Mouse (Mus musculus): ENCODE data around the gene Smco2. TPM values are rescaled to one million over a fixed set of nuclear protein-coding genes. Genes with fewer than 3 reads are reported as not detected.
"Not testable (repeated sequence)": the region's sequence is repeated elsewhere in the genome, so short reads cannot be mapped to it uniquely, and the experiment has no call there.

Gene Smco2
- polyA plus RNA-seq, 1 experiment from 2014 or later, result not detected

DNA sequence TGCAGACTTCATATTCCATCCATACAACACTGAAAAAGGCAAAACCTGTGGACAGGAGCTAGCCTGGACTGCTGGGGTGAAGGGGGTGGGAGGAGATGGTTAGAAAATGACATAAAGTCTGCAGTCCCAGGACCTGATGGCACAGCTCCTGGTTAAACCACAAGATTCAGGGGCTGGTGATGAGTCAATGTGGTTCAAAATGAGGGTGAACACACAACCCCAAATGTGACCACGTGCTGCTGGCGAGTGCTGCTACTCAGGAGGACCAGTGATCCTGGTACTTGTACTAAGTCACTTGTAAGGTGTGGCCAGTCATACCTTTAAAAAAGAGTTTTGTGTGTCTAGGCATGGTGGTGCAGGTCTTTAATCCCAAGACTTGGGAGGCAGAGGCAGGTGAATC is 13.2 kb downstream of the Smco2 start:
- Histone ChIP-seq H3K9me3 (replicated peaks) (no peaks in the 10 kb centered on the region), H3K36me3 (no peaks in the 10 kb centered on the region), H3K27ac (replicated peaks) (no peak overlapping the region), H3K4me2 (no peak overlapping the region), H3K4me1 (no peaks in the 10 kb centered on the region), H3K27me3 (replicated peaks) (no peaks in the 10 kb centered on the region), H3K9ac (replicated peaks) (no peak overlapping the region), H3K4me3 (replicated peaks) (no peak overlapping the region)
- no peak for ATAC-seq (ENCODE audit: low FRiP score)
- WGBS, result 92% methylated on average over 2 of the region's 2 CpGs

DNA sequence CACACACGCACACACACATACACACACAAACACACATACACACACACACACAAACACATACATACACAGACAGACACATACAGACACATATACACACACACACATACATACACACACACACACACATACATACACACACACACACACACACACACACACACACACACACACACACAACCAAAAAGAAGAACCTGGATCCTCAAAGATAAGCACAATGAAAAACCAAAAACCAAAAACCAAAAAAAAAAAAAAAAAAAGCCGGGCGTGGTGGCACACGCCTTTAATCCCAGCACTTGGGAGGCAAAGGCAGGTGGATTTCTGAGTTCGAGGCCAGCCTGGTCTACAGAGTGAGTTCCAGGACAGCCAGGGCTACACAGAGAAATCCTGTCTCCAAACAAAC is 14.5 kb downstream of the Smco2 start:
- not testable (repeated sequence) for H3K9ac ChIP-seq (replicated peaks); H3K27ac ChIP-seq (replicated peaks); H3K4me1 ChIP-seq; H3K9me3 ChIP-seq (replicated peaks); ATAC-seq (ENCODE audit: low FRiP score); H3K4me2 ChIP-seq; H3K36me3 ChIP-seq; H3K27me3 ChIP-seq (replicated peaks); H3K4me3 ChIP-seq (replicated peaks)
- WGBS, result 96% methylated on average over 3 of the region's 5 CpGs

DNA sequence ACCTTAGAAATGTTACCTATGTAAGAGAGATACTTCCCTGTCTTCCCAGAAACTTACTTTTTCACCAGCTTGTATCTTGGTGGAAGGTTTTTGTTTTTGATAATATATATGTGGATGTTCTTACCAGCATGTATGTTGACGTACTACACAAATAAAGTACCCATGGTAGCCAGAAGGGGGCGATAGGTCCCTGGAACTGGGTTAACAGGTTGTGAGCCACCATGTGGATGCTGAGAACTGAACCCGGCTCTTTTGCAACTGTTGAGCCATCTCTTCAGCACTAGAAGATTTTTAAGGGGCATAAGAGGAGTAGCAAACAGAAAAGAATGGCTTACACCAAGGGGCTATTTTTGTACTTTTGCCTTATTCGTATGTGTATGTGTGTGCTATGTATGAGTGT is 15.8 kb downstream of the Smco2 start:
- H3K9ac ChIP-seq (replicated peaks), result no peak overlapping the region
- H3K9me3 ChIP-seq (replicated peaks), result no peaks in the 10 kb centered on the region
- no peak overlapping the region for H3K4me2 ChIP-seq
- no peaks in the 10 kb centered on the region for H3K27me3 ChIP-seq (replicated peaks)
- no peaks in the 10 kb centered on the region for H3K36me3 ChIP-seq
- no peaks in the 10 kb centered on the region for H3K4me1 ChIP-seq
- 79% methylated on average over 4 of the region's 4 CpGs for WGBS
- H3K27ac ChIP-seq (replicated peaks), result no peak overlapping the region
- H3K4me3 ChIP-seq (replicated peaks), result no peak overlapping the region
- no peak for ATAC-seq (ENCODE audit: low FRiP score)

DNA sequence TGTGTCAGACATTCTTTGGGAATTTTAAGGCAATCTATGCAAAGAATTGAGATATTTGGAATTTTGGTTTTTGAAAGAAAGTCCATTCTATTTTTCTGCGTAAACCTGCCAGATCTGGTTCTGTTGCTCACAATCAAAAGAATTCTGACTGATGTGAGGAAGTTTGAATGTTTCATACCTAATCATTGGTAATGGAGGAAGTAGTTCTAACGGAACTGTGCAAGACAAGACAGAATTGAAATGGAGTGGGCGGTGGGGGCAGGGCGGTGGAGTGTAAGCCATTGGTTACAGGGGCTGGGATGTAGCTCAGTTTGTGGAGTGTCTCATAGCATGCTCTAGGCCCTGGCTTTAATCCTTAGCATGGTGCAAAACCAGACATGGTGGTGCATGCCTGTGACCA is 22.1 kb downstream of the Smco2 start:
- H3K9ac ChIP-seq (replicated peaks), result no peak overlapping the region
- no peak for ATAC-seq (ENCODE audit: low FRiP score)
- H3K27me3 ChIP-seq (replicated peaks), result no peaks in the 10 kb centered on the region
- H3K9me3 ChIP-seq (replicated peaks), result no peaks in the 10 kb centered on the region
- WGBS, result 94% methylated on average over 4 of the region's 4 CpGs
- no peak overlapping the region for H3K4me3 ChIP-seq (replicated peaks)
- H3K27ac ChIP-seq (replicated peaks), result no peak overlapping the region
- no peaks in the 10 kb centered on the region for H3K4me1 ChIP-seq
- no peak overlapping the region for H3K4me2 ChIP-seq
- no peaks in the 10 kb centered on the region for H3K36me3 ChIP-seq

DNA sequence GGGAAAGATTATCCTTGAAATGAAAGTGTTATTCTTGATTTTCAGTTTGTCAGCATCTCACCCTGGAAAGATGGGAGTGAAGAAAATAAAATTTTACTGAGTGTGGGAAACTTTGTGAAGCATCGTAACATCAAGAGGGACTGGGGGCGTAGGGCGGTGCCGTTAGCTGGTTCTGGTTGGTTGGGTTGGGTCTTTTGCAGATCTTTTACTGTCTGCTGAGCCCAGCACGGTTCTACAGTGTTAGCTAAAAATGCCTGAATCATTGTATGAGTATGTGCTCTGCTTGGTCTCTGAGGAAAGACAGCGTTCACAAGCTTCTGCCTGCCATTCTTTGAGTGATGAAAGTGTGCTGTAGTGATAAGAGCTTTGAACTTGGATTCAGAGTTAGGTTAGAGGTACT is 24.5 kb downstream of the Smco2 start:
- WGBS, result 80% methylated on average over 6 of the region's 6 CpGs
- ATAC-seq (ENCODE audit: low FRiP score), result no peak
- H3K4me1 ChIP-seq, result no peaks in the 10 kb centered on the region
- no peaks in the 10 kb centered on the region for H3K36me3 ChIP-seq
- no peak overlapping the region for H3K4me2 ChIP-seq
- no peak overlapping the region for H3K4me3 ChIP-seq (replicated peaks)
- H3K9ac ChIP-seq (replicated peaks), result no peak overlapping the region
- H3K9me3 ChIP-seq (replicated peaks), result no peaks in the 10 kb centered on the region
- H3K27me3 ChIP-seq (replicated peaks), result no peaks in the 10 kb centered on the region
- no peak overlapping the region for H3K27ac ChIP-seq (replicated peaks)

DNA sequence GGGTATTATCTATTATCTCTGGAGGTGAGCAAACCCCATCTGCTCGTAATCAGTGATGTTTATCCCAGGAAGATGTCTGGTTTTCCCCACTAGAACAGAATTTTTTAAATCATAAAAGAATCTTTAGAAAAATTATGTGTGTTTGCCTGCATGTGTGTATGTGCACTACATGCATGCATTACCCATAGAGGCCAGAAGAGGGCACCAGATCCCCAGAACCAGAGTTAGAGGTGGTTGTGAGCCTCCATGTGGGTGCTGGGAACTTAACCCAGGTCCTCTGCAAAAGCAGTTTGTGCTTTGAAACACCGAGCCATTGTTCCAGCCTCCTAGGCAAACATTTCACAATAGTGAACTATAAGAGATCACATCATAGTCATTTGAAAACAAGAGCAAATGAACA is 26.9 kb downstream of the Smco2 start:
- Histone ChIP-seq H3K27me3 (replicated peaks) (no peaks in the 10 kb centered on the region), H3K4me1 (no peaks in the 10 kb centered on the region), H3K4me2 (no peak overlapping the region), H3K4me3 (replicated peaks) (no peak overlapping the region), H3K9me3 (replicated peaks) (no peaks in the 10 kb centered on the region), H3K36me3 (no peaks in the 10 kb centered on the region), H3K27ac (replicated peaks) (no peak overlapping the region), H3K9ac (replicated peaks) (no peak overlapping the region)
- WGBS, result 98% methylated on average over 2 of the region's 2 CpGs
- no peak for ATAC-seq (ENCODE audit: low FRiP score)

DNA sequence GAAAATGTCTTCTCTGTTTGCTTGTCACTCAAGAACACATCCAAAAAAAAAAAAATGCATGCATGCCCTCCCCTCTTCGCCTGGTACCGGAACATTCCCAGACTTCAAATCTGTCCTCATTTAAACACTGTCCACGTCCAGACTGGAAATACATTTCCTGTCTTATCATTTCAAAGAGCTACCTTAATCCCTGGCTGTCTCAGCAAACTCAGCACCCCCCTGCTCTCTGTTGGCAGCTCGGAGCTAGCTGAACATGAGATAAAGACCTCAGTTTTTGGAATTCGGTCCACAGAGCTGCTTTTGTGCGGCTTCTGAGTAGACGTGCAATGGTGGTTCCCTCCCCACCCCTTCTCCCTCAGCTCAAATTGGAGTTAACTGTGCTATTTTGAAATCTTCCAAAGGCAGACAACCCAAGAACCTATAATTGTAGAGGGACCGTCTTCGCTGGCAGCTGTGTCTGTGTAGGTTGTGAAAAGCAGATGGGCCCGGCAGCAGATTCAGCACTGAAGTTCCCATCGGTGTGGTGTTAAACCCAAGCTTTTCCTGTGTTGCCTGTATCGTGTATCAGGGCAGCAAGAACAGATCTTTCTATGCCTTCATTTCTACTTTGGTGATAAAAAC is 27.6 kb downstream of the Smco2 start:
- H3K27ac ChIP-seq (replicated peaks), result no peak overlapping the region
- no peaks in the 10 kb centered on the region for H3K4me1 ChIP-seq
- H3K36me3 ChIP-seq, result no peaks in the 10 kb centered on the region
- 93% methylated on average over 12 of the region's 12 CpGs for WGBS
- no peak for ATAC-seq (ENCODE audit: low FRiP score)
- no peak overlapping the region for H3K4me2 ChIP-seq
- H3K27me3 ChIP-seq (replicated peaks), result no peaks in the 10 kb centered on the region
- no peak overlapping the region for H3K4me3 ChIP-seq (replicated peaks)
- H3K9ac ChIP-seq (replicated peaks), result no peak overlapping the region
- H3K9me3 ChIP-seq (replicated peaks), result no peaks in the 10 kb centered on the region

DNA sequence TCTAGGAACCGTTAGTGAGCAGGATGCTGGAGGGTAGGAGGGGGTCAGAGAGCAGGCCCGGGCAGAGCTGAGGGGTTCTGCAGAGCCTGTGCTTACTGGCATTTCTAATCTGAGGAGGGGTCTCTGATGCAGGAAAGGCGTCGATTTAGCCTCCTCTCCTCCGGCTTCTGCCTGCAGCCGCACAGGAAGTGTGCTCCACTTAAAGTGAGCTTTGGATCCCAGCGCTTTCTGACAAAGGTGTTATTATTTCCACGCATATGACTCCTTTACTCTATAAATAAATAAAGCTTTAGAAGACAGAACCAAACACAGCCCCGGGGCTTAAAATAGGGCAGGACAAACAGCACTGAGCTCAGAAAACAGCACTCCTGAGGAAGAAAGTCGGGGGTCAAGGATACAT is 29.0 kb downstream of the Smco2 start:
- Histone ChIP-seq H3K27me3 (replicated peaks) (no peaks in the 10 kb centered on the region), H3K36me3 (no peaks in the 10 kb centered on the region), H3K9ac (replicated peaks) (no peak overlapping the region), H3K9me3 (replicated peaks) (no peaks in the 10 kb centered on the region), H3K27ac (replicated peaks) (no peak overlapping the region), H3K4me3 (replicated peaks) (no peak overlapping the region), H3K4me1 (no peaks in the 10 kb centered on the region), H3K4me2 (no peak overlapping the region)
- no peak for ATAC-seq (ENCODE audit: low FRiP score)
- WGBS, result 41% methylated on average over 10 of the region's 10 CpGs

DNA sequence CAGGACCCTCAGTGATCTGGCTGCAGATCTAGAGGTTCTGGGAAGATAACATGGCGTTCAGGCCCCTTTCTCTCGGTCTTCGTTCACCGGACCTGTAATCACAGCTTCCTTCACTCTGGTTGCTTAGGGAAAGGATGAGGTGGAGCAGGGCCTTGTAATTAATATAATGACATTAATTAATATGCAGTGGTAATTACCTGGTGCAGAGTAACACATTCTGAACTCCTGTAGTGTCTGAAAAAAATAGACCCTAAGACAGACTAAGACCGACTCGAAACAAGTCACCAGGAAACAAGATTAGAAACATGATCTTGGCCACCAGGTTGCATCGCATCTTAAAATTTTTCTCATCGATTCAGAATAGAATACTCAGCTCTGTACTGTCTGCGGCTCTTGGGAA is 30.0 kb downstream of the Smco2 start:
- Histone ChIP-seq H3K4me1 (no peaks in the 10 kb centered on the region), H3K27me3 (replicated peaks) (no peaks in the 10 kb centered on the region), H3K4me2 (no peak overlapping the region), H3K27ac (replicated peaks) (no peak overlapping the region), H3K4me3 (replicated peaks) (no peak overlapping the region), H3K9me3 (replicated peaks) (no peaks in the 10 kb centered on the region), H3K9ac (replicated peaks) (no peak overlapping the region), H3K36me3 (no peaks in the 10 kb centered on the region)
- 91% methylated on average over 9 of the region's 9 CpGs for WGBS
- no peak for ATAC-seq (ENCODE audit: low FRiP score)

DNA sequence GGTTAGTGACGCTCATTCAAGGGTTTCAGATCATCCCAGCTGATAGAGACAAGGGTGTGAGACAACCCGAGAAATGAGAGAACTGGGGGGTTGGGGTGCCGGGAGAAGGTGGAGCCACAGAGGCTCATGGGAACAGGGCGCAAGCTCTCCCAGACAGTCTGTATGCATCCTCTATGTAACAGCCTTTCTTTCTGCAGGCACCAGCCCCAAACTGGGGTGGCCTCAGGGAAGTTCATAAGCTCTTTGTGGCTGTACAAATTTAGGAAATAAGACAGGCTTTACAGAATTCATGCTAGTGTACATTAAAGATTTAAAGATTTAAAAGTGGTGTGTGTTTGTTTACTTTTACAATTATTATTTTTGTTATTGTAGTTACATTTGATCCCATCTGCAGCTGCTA is 30.4 kb downstream of the Smco2 start:
- no peak overlapping the region for H3K4me3 ChIP-seq (replicated peaks)
- no peaks in the 10 kb centered on the region for H3K4me1 ChIP-seq
- no peaks in the 10 kb centered on the region for H3K36me3 ChIP-seq
- 88% methylated on average over 4 of the region's 4 CpGs for WGBS
- ATAC-seq (ENCODE audit: low FRiP score), result no peak
- no peaks in the 10 kb centered on the region for H3K27me3 ChIP-seq (replicated peaks)
- no peaks in the 10 kb centered on the region for H3K9me3 ChIP-seq (replicated peaks)
- H3K4me2 ChIP-seq, result no peak overlapping the region
- H3K27ac ChIP-seq (replicated peaks), result no peak overlapping the region
- no peak overlapping the region for H3K9ac ChIP-seq (replicated peaks)

DNA sequence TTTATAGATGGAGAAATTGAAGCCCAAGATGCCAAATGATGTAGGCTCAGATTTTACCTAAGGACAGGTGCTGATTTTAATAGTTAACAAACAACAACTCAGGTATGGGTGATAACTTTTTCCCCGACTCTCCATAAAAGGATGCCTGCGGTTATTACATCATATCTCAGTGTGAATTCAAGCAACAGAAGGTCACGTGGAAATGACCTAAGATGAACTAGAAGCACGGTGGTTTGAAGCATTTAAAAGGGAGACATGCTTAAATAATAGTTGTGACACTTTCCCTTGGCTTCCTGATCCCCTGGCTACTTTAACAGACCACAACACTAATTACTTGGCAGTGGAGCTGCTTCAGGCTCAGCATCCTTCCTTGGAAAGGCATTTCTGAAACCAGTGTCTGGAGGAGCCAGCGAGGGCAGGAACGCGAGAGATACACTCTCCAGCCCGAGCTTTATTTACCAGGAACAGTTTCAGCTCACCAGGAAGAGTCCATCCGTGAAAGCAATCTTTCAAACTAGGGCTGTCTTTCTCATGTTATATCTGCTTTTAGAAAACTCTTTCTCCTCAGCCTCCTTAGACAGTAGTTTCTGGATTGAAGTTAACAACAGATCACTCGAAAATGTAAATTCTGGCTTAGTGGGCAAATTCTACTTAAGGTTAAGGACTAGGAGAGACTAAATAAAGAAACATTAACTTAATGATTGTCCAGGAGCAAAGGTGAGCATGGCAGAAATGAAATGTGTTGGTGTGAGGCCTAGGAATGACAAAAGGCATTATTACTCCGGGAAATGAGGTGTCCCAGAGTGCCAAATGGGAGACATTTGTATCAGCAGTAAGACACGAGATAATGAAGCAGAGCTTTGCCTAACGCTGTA is 32.2 kb downstream of the Smco2 start:
- no peak overlapping the region for H3K27ac ChIP-seq (replicated peaks)
- no peaks in the 10 kb centered on the region for H3K36me3 ChIP-seq
- no peaks in the 10 kb centered on the region for H3K9me3 ChIP-seq (replicated peaks)
- ATAC-seq (ENCODE audit: low FRiP score), result no peak
- 0 out of 2 replicates have a peak, but pooled peaks cover 4% of the 10 kb centered on the region for H3K4me1 ChIP-seq
- no peak overlapping the region for H3K4me2 ChIP-seq
- WGBS, result 68% methylated on average over 13 of the region's 13 CpGs
- H3K27me3 ChIP-seq (replicated peaks), result no peaks in the 10 kb centered on the region; the same call in 1 of the 2 replicates
- H3K4me3 ChIP-seq (replicated peaks), result no peak overlapping the region
- no peak overlapping the region for H3K9ac ChIP-seq (replicated peaks)

DNA sequence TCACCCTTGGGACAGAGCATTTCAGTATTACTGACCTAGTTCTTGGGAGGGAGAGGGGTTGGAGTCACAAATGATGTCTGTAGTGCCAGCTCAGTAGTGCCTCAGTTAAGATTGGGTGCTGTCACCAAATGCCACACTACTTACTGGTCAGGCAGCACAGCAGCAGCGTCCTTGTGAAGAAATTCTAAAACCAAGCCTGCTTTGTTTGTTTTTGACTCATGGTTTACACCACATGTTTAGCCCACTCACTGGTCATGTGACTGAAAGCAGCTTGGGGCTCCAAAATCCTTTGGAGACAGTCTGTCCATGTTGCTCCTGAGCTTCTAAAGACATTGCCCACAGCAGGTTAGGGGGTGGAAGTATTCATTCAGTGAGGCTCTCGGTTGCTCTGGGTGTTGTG is 33.5 kb downstream of the Smco2 start:
- no peak for ATAC-seq (ENCODE audit: low FRiP score)
- Histone ChIP-seq H3K36me3 (no peaks in the 10 kb centered on the region), H3K9ac (replicated peaks) (no peak overlapping the region), H3K4me1 (0 out of 2 replicates have a peak, but pooled peaks cover 4% of the 10 kb centered on the region), H3K27ac (replicated peaks) (no peak overlapping the region), H3K4me2 (no peak overlapping the region), H3K27me3 (replicated peaks) (no peaks in the 10 kb centered on the region; the same call in 1 of the 2 replicates), H3K4me3 (replicated peaks) (no peak overlapping the region), H3K9me3 (replicated peaks) (no peaks in the 10 kb centered on the region)
- WGBS, result 72% methylated on average over 2 of the region's 2 CpGs
